Mouse (Mus musculus) small intestine, adult 2 months (tissue): ENCODE results near the gene Fgf8. TPM values are rescaled to one million over a fixed set of nuclear protein-coding genes. Genes with fewer than 3 reads are reported as not detected.
A peak's percentile ranks its signal among the peaks of the same experiment; 100 is the strongest.

ENCODE experiments used
- H3K27ac ChIP-seq: fragments of 200-500 bp; 2 replicates; pipeline ENCODE4 v1.5.1; 2012; ENCODE audit warnings: low read depth, low read length, control low read depth, inconsistent platforms; ENCODE audit not compliant: insufficient read depth
- H3K27me3 ChIP-seq: fragments of 200-500 bp; 2 replicates; pipeline ENCODE4 v1.6.1; 2012; ENCODE audit warnings: mild to moderate bottlenecking, moderate library complexity, low read length, inconsistent platforms; ENCODE audit not compliant: control insufficient read depth, insufficient read depth
- H3K36me3 ChIP-seq: fragments of 200-500 bp; 2 replicates; pipeline ENCODE4 v1.6.1; 2012; ENCODE audit warnings: mild to moderate bottlenecking, low read length, control low read depth, inconsistent platforms; ENCODE audit not compliant: control insufficient read depth, insufficient read depth
- H3K4me1 ChIP-seq: fragments of 200-500 bp; 2 replicates; pipeline ENCODE4 v1.6.1; 2012; ENCODE audit warnings: low read length, inconsistent platforms, mixed read lengths; ENCODE audit not compliant: control insufficient read depth, insufficient read depth, insufficient read length
- H3K4me3 ChIP-seq: fragments of 200-500 bp; 2 replicates; pipeline ENCODE4 v1.5.1; 2012; ENCODE audit warnings: low read depth, mild to moderate bottlenecking, control low read depth, inconsistent platforms, low read length, moderate library complexity
- CTCF ChIP-seq: fragments of 200-500 bp; IDR thresholded peaks from 2 replicates; pipeline ENCODE4 v1.5.1; 2012; ENCODE audit warnings: low read depth, mild to moderate bottlenecking, control low read depth, inconsistent platforms, low read length, moderate library complexity, mixed read lengths; ENCODE audit not compliant: insufficient replicate concordance, insufficient read length; ENCODE audit errors: extremely low read depth
- POLR2A ChIP-seq: fragments of 200-500 bp; IDR thresholded peaks from 2 replicates; pipeline ENCODE4 v1.6.1; 2012; ENCODE audit warnings: low read depth, mild to moderate bottlenecking, control low read depth, inconsistent platforms, low read length, moderate library complexity
- WGBS: fragments of 180-500 bp; shearing (Covaris S2); methylation state at CpG from one replicate; pipeline ENCODE4 v1.1.7; 2018; 5-methylcytosine and 5-hydroxymethylcytosine counted together
- polyA plus RNA-seq: library from polyadenylated mRNA; depleted of rRNA; stranded (reverse); fragments of >200 nt; gene quantifications from 2 replicates; pipeline ENCODE4 v1.2.3, GENCODE M21; 2012; rRNA removed

Gene Fgf8
- polyA plus RNA-seq, result not detected in 2 replicates

DNA sequence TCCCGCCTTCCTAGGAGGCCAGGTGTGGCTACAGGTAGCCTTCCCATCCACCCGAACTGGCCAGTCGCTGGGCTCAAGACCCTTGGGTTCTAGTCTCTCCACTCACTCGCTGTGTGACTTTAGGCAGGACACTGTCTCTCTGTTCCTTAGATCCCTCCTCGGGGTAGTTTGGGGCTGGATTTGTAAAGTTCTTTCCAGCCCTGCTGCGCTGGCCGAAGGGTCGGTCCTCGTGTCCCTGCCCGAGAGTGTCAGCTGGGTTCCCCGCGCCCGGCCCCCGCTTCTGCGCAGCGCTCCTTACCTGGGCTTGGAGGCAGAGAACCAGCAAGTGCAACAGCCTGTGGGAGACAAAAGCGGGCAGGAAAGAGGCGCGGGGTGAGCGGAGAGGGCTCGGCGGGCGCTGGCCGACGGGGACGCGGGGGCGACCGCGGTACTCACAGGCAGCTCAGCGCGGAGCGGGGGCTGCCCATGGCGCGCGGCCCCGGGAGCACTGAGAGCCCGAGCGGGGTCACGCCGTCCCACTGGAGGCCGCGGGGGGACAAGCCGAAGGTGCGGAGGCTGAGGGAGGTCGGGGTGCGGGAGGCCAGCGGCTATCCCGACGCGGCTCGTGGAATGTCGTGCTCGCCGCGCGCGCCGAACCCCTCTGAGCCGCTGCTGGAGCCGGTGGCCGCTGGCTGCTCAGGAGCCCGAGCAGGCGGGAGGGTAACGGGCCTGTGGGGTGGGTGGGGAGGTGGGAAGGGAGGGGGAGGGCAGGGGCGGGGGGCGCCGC is at the start of gene Fgf8:
Gene Fgf8 (minus strand): TSS at position 698 of the 766 bp plus-strand sequence.
- Histone ChIP-seq H3K27me3 (peaks cover 77% of the 10 kb centered on the region), H3K4me3 (peak within 1 kb of the TSS; percentile 38)
- TF ChIP-seq CTCF (no peak), POLR2A (no peak)

DNA sequence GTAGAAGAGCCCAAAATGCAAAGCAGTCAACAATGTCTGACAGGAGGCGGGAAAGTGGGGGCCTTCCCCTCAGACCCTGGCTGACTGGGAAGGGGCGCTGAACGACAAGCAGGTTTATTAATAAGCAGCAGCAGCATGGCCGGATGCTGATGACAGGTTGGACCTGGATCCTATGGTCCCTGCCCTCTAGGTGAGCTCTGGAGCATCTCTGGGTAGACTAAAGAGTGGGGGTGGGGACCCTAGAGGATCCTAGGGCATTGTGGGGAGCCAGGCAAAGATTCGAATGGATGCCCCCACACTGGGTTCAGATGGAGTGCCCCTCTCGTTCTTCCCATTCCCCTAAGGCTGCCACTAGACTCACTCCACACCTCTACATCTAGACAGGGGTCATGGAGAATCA is 49.7 kb upstream of the Fgf8 start:
- WGBS, result 86% methylated on average over 6 of the region's 6 CpGs
- H3K4me1 ChIP-seq, result peaks cover 13% of the 10 kb centered on the region
- TF ChIP-seq CTCF (no peak), POLR2A (no peak)
- no peaks in the 10 kb centered on the region for H3K27me3 ChIP-seq
- H3K36me3 ChIP-seq, result no peaks in the 10 kb centered on the region
- H3K4me3 ChIP-seq, result no peak overlapping the region
- H3K27ac ChIP-seq, result no peak overlapping the region

More for the DNA sequence above, at the start of gene Fgf8:
- WGBS, result 2% methylated on average over 56 of the region's 68 CpGs
- Histone ChIP-seq H3K27ac (no peak within 1 kb of the TSS), H3K36me3 (no peaks in the 10 kb centered on the region), H3K4me1 (peaks cover 9% of the 10 kb centered on the region)

DNA sequence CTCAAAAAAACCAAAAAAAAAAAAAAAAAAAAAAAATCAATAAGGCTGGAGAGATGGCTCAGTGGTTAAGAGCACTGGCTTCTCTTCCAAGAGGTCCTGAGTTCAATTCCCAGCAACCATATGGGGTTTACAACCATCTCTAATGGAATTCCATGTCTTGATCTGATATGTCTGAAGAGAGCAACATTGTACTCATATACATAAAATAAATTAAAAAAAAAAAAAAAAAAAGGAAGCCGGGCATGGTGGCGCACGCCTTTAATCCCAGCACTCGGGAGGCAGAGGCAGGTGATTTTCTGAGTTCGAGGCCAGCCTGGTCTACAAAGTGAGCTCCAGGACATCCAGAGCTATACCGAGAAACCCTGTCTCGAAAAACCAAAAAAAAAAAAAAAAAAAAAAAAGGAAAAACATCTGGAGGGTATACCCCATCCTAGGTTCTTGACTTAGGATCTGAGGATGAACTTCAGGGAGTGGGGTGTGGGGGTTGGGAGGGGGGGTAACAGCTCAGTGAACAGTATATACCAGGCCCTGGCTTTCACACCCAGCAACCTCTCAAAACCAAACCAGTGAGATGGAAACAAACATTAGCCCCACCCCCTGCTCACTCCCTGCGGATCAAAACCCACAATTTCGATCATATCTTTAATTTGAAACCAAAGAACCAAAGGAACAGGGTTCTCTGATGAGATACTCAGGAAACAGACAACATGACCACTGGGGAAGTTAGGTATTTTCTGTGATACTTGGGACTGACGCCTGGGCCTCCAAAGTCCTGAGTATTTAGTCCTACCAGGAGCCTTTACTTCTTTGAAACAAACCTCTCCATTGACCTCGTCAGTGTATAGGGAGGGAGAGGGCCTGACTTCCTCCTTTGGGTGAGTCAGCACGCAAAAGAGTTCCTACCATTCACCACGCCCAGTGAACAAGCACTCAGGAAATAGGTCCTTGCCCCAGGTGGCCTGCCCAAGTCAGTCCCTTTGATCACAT is 47.5 kb upstream of the Fgf8 start:
- peaks cover 7% of the 10 kb centered on the region; the same call in 1 of the 2 replicates for H3K4me1 ChIP-seq
- H3K4me3 ChIP-seq, result no peak overlapping the region
- peak overlapping the region; percentile 70 for H3K27ac ChIP-seq
- no peaks in the 10 kb centered on the region for H3K27me3 ChIP-seq
- no peaks in the 10 kb centered on the region for H3K36me3 ChIP-seq
- 63% methylated on average over 13 of the region's 13 CpGs for WGBS
- TF ChIP-seq CTCF, result no peak
- no peak for TF ChIP-seq POLR2A

DNA sequence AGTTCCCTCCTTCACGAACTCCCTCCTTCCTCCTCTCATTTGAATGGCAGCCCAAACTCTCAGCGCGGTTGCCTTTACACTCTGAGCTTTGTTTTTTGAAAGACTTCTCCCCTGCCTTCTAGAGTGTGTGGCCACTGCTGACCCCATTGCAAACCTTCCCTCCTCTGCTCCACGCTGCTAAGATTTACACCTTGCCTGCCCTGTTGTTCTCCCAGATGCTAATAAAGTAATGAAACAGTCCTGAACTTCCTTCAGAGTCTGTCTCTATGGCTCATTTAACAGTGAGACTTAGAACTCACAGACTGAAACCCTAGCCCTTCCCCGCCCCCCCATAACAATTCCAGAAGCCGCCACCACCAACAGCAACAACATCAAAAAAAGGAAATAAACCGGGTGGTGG is 46.6 kb upstream of the Fgf8 start:
- no peak overlapping the region for H3K27ac ChIP-seq
- peaks cover 7% of the 10 kb centered on the region; the same call in 1 of the 2 replicates for H3K4me1 ChIP-seq
- whole genome bisulfite sequencing, result 82% methylated on average over 7 of the region's 7 CpGs
- H3K27me3 ChIP-seq, result no peaks in the 10 kb centered on the region
- H3K36me3 ChIP-seq, result no peaks in the 10 kb centered on the region
- TF ChIP-seq CTCF, result no peak
- TF ChIP-seq POLR2A, result no peak
- H3K4me3 ChIP-seq, result no peak overlapping the region

DNA sequence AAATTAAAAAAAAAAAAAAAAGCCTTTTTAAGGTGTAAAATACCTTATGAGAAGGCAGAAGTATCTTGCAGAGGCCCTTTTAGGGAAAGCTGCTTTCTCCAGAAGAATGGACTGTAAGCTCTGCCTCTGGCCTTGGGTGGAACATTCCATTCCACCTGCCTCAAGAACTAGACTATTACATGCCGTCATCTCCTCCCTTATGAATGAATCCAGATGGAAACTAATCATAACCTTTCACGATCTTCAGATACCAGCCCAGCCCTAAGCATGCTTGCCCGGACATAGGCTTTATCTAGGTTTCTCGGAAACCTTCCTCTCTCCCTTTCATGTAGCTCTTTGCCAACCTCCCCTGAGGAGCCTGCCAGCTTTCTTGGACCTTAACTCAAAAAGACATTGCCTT is 45.6 kb upstream of the Fgf8 start:
- Histone ChIP-seq H3K36me3 (no peaks in the 10 kb centered on the region), H3K27me3 (no peaks in the 10 kb centered on the region), H3K4me3 (no peak overlapping the region), H3K4me1 (peaks cover 10% of the 10 kb centered on the region; the same call in 1 of the 2 replicates), H3K27ac (no peak overlapping the region)
- no peak for TF ChIP-seq CTCF
- WGBS, result 78% methylated on average over 4 of the region's 4 CpGs

DNA sequence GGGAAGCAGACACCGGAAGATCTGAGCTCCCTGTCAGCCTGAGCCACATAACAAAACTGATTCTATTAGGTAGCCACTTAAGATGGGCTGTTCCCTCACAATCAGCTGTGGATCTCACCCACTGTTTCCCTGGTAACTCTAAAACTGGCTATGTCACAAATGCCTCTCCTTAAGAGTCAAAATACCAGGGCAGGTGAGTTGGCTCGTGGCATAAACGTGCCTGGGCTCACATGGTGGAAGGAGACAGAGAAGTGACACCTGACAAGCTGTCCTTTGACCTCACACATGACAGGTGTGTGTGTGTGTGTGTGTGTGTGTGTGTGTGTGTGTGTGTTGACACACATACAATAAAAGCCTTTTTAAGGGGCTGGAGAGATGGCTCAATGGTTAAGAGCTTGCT is 44.7 kb upstream of the Fgf8 start:
- TF ChIP-seq CTCF, result no peak
- TF ChIP-seq POLR2A, result no peak
- Histone ChIP-seq H3K27me3 (no peaks in the 10 kb centered on the region), H3K36me3 (no peaks in the 10 kb centered on the region), H3K4me3 (no peak overlapping the region), H3K4me1 (peaks cover 10% of the 10 kb centered on the region; the same call in 1 of the 2 replicates), H3K27ac (no peak overlapping the region)
- 46% methylated on average over 3 of the region's 3 CpGs for WGBS

DNA sequence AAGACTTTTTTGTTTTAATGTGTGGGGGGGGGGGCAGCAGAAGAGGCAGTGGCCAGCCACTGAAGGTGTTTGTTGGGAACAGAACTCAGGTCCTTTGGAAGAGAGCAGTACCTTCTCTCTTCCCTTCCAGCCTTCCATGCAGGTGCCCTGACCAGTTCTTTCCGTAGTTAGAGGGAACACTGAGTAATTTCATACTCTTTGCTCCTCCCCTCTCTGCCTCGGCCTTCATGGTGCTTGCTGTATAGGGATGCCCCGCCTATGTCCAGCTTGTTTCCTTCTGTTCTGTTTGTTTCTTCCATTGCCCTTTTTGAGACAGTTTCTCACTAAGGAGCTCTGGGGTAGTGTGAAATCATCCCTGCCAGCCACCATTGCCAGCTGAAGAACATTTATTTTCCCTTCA is 42.8 kb upstream of the Fgf8 start:
- H3K4me1 ChIP-seq, result peaks cover 7% of the 10 kb centered on the region; the same call in 1 of the 2 replicates
- WGBS, result 43% methylated on average over 3 of the region's 3 CpGs
- no peak for TF ChIP-seq POLR2A
- TF ChIP-seq CTCF, result no peak
- H3K36me3 ChIP-seq, result no peaks in the 10 kb centered on the region
- no peak overlapping the region for H3K4me3 ChIP-seq
- no peak overlapping the region for H3K27ac ChIP-seq
- no peaks in the 10 kb centered on the region for H3K27me3 ChIP-seq
